Mouse (Mus musculus) cerebellum, postnatal 36 days (tissue): ENCODE results near the gene Gm17604.
A peak's percentile ranks its signal among the peaks of the same experiment; 100 is the strongest.

Experiments used
- DNase-seq, 2 experiments: peaks; one replicate each; pipeline ENCODE4 v3.0.0; 2021 to 2022; ENCODE audit warnings: mixed read lengths in 2 of 2

Gene Gm17604

GRCm38 (mm10) chrX:165004779-165005324, at the start of gene Gm17604:
Gm17604 (minus strand) TSS chrX:165004829.
- DNase-seq: no peak

- DNase-seq: no peak
Observed at GRCm38 (mm10) chrX:165049929-165050328, 45.3 kb upstream of the Gm17604 start.

- DNase-seq: no peak
Observed at GRCm38 (mm10) chrX:165003141-165003540, 1.5 kb downstream of the Gm17604 start.

GRCm38 (mm10) chrX:164980193-164980775, 24.3 kb downstream of the Gm17604 start, which contains the start of the genes Mospd2 and Fancb:
Mospd2 (minus strand) TSS chrX:164980375.
Fancb (plus strand) TSS chrX:164980592.
- DNase-seq: peak; percentile 78 to 83

- DNase-seq: no peak
Observed at GRCm38 (mm10) chrX:164978866-164979265, 25.8 kb downstream of the Gm17604 start.

DNA sequence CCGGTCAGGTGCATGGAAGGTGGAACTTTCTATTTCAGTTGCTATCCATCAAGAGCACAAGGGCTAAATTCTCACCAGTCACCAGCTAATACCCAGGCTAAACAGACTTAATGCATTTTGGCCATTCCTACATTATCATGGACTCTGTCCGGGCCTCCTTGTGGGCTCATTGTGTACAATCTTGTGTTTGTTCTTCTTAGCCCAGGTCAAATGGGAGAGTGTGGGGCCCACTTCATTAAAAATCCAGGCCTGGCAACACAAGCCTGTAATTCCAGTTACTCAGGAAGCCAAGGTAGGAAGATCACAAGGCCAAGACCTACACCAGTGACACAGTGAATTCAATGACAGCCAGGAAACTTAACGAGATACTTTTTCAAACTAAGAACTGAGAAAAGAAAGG, 33.4 kb downstream of the Gm17604 start:
- no peak for DNase-seq

DNA sequence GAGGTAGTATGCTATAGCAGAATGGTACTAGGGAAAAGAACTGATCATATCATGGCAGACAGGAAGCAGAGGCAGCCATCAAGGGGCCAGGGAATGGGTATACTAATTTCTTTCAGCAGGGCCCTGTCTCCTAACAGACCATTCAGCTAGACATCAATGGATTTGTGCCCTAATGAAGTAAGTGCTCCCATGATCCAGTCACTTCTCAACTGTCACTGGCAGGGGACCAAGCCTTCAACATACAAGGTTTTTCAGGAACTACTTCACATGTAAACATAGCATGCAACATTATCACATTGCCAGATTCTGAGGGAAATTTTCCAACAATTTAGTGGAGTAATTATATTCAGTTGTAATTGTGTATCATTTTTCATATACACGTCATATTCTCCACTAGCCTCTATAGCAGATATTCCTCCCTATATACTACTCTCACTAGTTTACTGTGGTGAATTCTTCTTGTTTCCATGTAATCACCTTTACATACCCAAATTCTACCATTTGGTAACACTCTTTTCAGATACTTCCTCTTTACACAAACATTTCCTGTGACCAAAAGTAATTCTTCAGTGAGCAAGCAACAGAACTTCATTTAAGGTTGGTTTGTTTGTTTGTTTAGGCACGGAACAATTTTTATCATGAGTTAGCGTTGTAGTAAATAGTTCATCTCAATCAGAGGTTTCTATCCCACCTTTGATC, 38.7 kb downstream of the Gm17604 start:
- no peak for DNase-seq
